Mouse (Mus musculus): ENCODE data around the gene Hid1. TPM values are rescaled to one million over a fixed set of nuclear protein-coding genes. Genes with fewer than 3 reads are reported as not detected.

Hid1 gene
- polyA plus RNA-seq, 1 experiment: 14.4 TPM

GRCm38 (mm10) chr11:115370368-115370767 is 2.8 kb upstream of the Hid1 start:
- no peaks in the 10 kb centered on the region for H3K79me2 ChIP-seq (ENCODE audit: control insufficient read depth, insufficient read depth)
- H3ac ChIP-seq (ENCODE audit: control insufficient read depth, insufficient read length, low read depth): no peak overlapping the region
- no peaks in the 10 kb centered on the region for H3K36me3 ChIP-seq (ENCODE audit: control insufficient read depth, insufficient read depth)
- no peaks in the 10 kb centered on the region for H3K27me3 ChIP-seq (ENCODE audit: control insufficient read depth, insufficient read depth, insufficient read length)
- no peak for TF ChIP-seq CEBPB (IDR thresholded peaks at IDR 0.05; ENCODE audit: low read depth)
- no peak for TF ChIP-seq MAX (IDR thresholded peaks at IDR 0.05)
- no peak for TF ChIP-seq FOSL1 (IDR thresholded peaks at IDR 0.05; ENCODE audit: insufficient read depth, low read length, poor library complexity, severe bottlenecking)
- TF ChIP-seq MYOD1 (IDR thresholded peaks at IDR 0.05; ENCODE audit: control insufficient read depth, insufficient read length, low read depth): no peak
- TF ChIP-seq CTCF (IDR thresholded peaks at IDR 0.05; ENCODE audit: control insufficient read depth, insufficient read depth, insufficient read length): no peak
- TF ChIP-seq USF1 (IDR thresholded peaks at IDR 0.05; ENCODE audit: low read depth): no peak
- no peaks in the 10 kb centered on the region for H3K79me3 ChIP-seq (ENCODE audit: low read depth)
- no peak overlapping the region for H3K4me3 ChIP-seq (ENCODE audit: insufficient read depth, poor library complexity, severe bottlenecking)

GRCm38 (mm10) chr11:115366706-115367394 is 706 bp downstream of the Hid1 start:
- H3K4me3 ChIP-seq (ENCODE audit: insufficient read depth, poor library complexity, severe bottlenecking): peak overlapping the region; percentile 26
- H3K79me2 ChIP-seq (ENCODE audit: control insufficient read depth, insufficient read depth): no peaks in the 10 kb centered on the region
- TF ChIP-seq MAX (IDR thresholded peaks at IDR 0.05): no peak
- TF ChIP-seq CEBPB (IDR thresholded peaks at IDR 0.05; ENCODE audit: low read depth): no peak
- TF ChIP-seq USF1 (IDR thresholded peaks at IDR 0.05; ENCODE audit: low read depth): no peak
- no peak for TF ChIP-seq CTCF (IDR thresholded peaks at IDR 0.05; ENCODE audit: control insufficient read depth, insufficient read depth, insufficient read length)
- TF ChIP-seq FOSL1 (IDR thresholded peaks at IDR 0.05; ENCODE audit: insufficient read depth, low read length, poor library complexity, severe bottlenecking): no peak
- TF ChIP-seq MYOG (IDR thresholded peaks at IDR 0.05; ENCODE audit: control insufficient read depth, extremely low read depth, insufficient read length): no peak
- no peak for TF ChIP-seq MYOD1 (IDR thresholded peaks at IDR 0.05; ENCODE audit: control insufficient read depth, insufficient read length, low read depth)
- no peaks in the 10 kb centered on the region for H3K79me3 ChIP-seq (ENCODE audit: low read depth)
- H3K27me3 ChIP-seq (ENCODE audit: control insufficient read depth, insufficient read depth, insufficient read length): no peaks in the 10 kb centered on the region
- peak overlapping the region; percentile 51 for H3ac ChIP-seq (ENCODE audit: control insufficient read depth, insufficient read length, low read depth)
- no peaks in the 10 kb centered on the region for H3K36me3 ChIP-seq (ENCODE audit: control insufficient read depth, insufficient read depth)

- Histone ChIP-seq H3K79me3 (ENCODE audit: low read depth) (no peaks in the 10 kb centered on the region), H3K4me3 (ENCODE audit: insufficient read depth, poor library complexity, severe bottlenecking) (no peak overlapping the region), H3K79me2 (ENCODE audit: control insufficient read depth, insufficient read depth) (no peaks in the 10 kb centered on the region), H3K36me3 (ENCODE audit: control insufficient read depth, insufficient read depth) (no peaks in the 10 kb centered on the region), H3K27me3 (ENCODE audit: control insufficient read depth, insufficient read depth, insufficient read length) (no peaks in the 10 kb centered on the region), H3ac (ENCODE audit: control insufficient read depth, insufficient read length, low read depth) (no peak overlapping the region)
- no peak for TF ChIP-seq MYOG (IDR thresholded peaks at IDR 0.05; ENCODE audit: control insufficient read depth, extremely low read depth, insufficient read length)
- TF ChIP-seq MYOD1 (IDR thresholded peaks at IDR 0.05; ENCODE audit: control insufficient read depth, insufficient read length, low read depth): no peak
- no peak for TF ChIP-seq CTCF (IDR thresholded peaks at IDR 0.05; ENCODE audit: control insufficient read depth, insufficient read depth, insufficient read length)
- no peak for TF ChIP-seq USF1 (IDR thresholded peaks at IDR 0.05; ENCODE audit: low read depth)
- TF ChIP-seq CEBPB (IDR thresholded peaks at IDR 0.05; ENCODE audit: low read depth): no peak
- no peak for TF ChIP-seq FOSL1 (IDR thresholded peaks at IDR 0.05; ENCODE audit: insufficient read depth, low read length, poor library complexity, severe bottlenecking)
- TF ChIP-seq MAX (IDR thresholded peaks at IDR 0.05): no peak
Observed at GRCm38 (mm10) chr11:115366039-115366705, 1.4 kb downstream of the Hid1 start.

- Histone ChIP-seq H3K36me3 (ENCODE audit: control insufficient read depth, insufficient read depth) (no peaks in the 10 kb centered on the region), H3K27me3 (ENCODE audit: control insufficient read depth, insufficient read depth, insufficient read length) (no peaks in the 10 kb centered on the region), H3K4me3 (ENCODE audit: insufficient read depth, poor library complexity, severe bottlenecking) (no peak overlapping the region), H3ac (ENCODE audit: control insufficient read depth, insufficient read length, low read depth) (no peak overlapping the region), H3K79me3 (ENCODE audit: low read depth) (no peaks in the 10 kb centered on the region), H3K79me2 (ENCODE audit: control insufficient read depth, insufficient read depth) (no peaks in the 10 kb centered on the region)
- TF ChIP-seq MAX (IDR thresholded peaks at IDR 0.05): no peak
- TF ChIP-seq FOSL1 (IDR thresholded peaks at IDR 0.05; ENCODE audit: insufficient read depth, low read length, poor library complexity, severe bottlenecking): no peak
Observed at GRCm38 (mm10) chr11:115364136-115364535, 3.4 kb downstream of the Hid1 start.

- Histone ChIP-seq H3K79me2 (ENCODE audit: control insufficient read depth, insufficient read depth) (no peaks in the 10 kb centered on the region), H3ac (ENCODE audit: control insufficient read depth, insufficient read length, low read depth) (no peak overlapping the region), H3K36me3 (ENCODE audit: control insufficient read depth, insufficient read depth) (no peaks in the 10 kb centered on the region), H3K79me3 (ENCODE audit: low read depth) (no peaks in the 10 kb centered on the region), H3K4me3 (ENCODE audit: insufficient read depth, poor library complexity, severe bottlenecking) (no peak overlapping the region), H3K27me3 (ENCODE audit: control insufficient read depth, insufficient read depth, insufficient read length) (no peaks in the 10 kb centered on the region)
- TF ChIP-seq CTCF (IDR thresholded peaks at IDR 0.05; ENCODE audit: control insufficient read depth, insufficient read depth, insufficient read length): no peak
- TF ChIP-seq MYOD1 (IDR thresholded peaks at IDR 0.05; ENCODE audit: control insufficient read depth, insufficient read length, low read depth): no peak
- TF ChIP-seq CEBPB (IDR thresholded peaks at IDR 0.05; ENCODE audit: low read depth): no peak
- no peak for TF ChIP-seq MAX (IDR thresholded peaks at IDR 0.05)
- no peak for TF ChIP-seq USF1 (IDR thresholded peaks at IDR 0.05; ENCODE audit: low read depth)
- TF ChIP-seq MYOG (IDR thresholded peaks at IDR 0.05; ENCODE audit: control insufficient read depth, extremely low read depth, insufficient read length): no peak
- no peak for TF ChIP-seq FOSL1 (IDR thresholded peaks at IDR 0.05; ENCODE audit: insufficient read depth, low read length, poor library complexity, severe bottlenecking)
Observed at GRCm38 (mm10) chr11:115359726-115360125, 7.8 kb downstream of the Hid1 start.

Measured in C2C12 (cell line).